Mouse (Mus musculus) kidney, embryonic 15.5 days (tissue): Measurements from ENCODE around the gene Ifnlr1. TPM values are rescaled to one million over a fixed set of nuclear protein-coding genes. Genes with fewer than 3 reads are reported as not detected.
"Not testable (repeated sequence)": the region's sequence is repeated elsewhere in the genome, so short reads cannot be mapped to it uniquely, and the experiment has no call there.

Experiments used
- ATAC-seq: fragments of 200-750 bp; cut with Nextera tagmentation; replicated peaks from 2 replicates; pipeline ENCODE4 v1.8.0; 2017; ENCODE audit warnings: moderate TSS enrichment; ENCODE audit not compliant: low FRiP score
- H3K27ac ChIP-seq: fragments of 300-500 bp; sonication (generic); 2 replicates; pipeline ENCODE4 v1.5.1; 2015; ENCODE audit warnings: mild to moderate bottlenecking, inconsistent platforms
- H3K27me3 ChIP-seq: fragments of 300-500 bp; sonication (generic); 2 replicates; pipeline ENCODE4 v1.6.1; 2015; ENCODE audit warnings: inconsistent platforms
- H3K36me3 ChIP-seq: fragments of 300-500 bp; sonication (generic); 2 replicates; pipeline ENCODE4 v1.6.1; 2015; ENCODE audit warnings: inconsistent platforms
- H3K4me1 ChIP-seq: fragments of 300-500 bp; sonication (generic); 2 replicates; pipeline ENCODE4 v1.6.1; 2015; ENCODE audit warnings: inconsistent platforms
- H3K4me2 ChIP-seq: fragments of 300-500 bp; sonication (generic); 2 replicates; pipeline ENCODE4 v1.6.1; 2015; ENCODE audit warnings: moderate library complexity, mild to moderate bottlenecking, inconsistent platforms
- H3K4me3 ChIP-seq: fragments of 300-500 bp; sonication (generic); replicated peaks from 2 replicates; pipeline ENCODE4 v1.5.1; 2015; ENCODE audit warnings: mild to moderate bottlenecking, inconsistent platforms
- H3K9ac ChIP-seq: fragments of 300-500 bp; sonication (generic); 2 replicates; pipeline ENCODE4 v1.6.1; 2015; ENCODE audit warnings: mild to moderate bottlenecking, inconsistent platforms
- H3K9me3 ChIP-seq: fragments of 300-500 bp; sonication (generic); replicated peaks from 2 replicates; pipeline ENCODE4 v1.6.1; 2016; ENCODE audit warnings: inconsistent platforms
- WGBS: fragments of 180-500 bp; shearing (Covaris S2); methylation state at CpG from one replicate; pipeline ENCODE4 v1.1.7; 2015; ENCODE audit warnings: mixed read lengths; 5-methylcytosine and 5-hydroxymethylcytosine counted together
- polyA plus RNA-seq: library from polyadenylated mRNA; unstranded; fragments of >200 nt; fragmentation: Nextera tagmentation; extraction: Ambion mirVana; gene quantifications from 2 replicates; pipeline ENCODE4 v1.2.1, GENCODE M21; 2015

The Ifnlr1 gene
- polyA plus RNA-seq, 1 experiment from 2014 or later, result 1.1 TPM

- Histone ChIP-seq H3K27me3 (peaks cover 26% of the 10 kb centered on the region), H3K4me1 (peaks cover 5% of the 10 kb centered on the region; the same call in 1 of the 2 replicates), H3K4me3 (no peak overlapping the region), H3K27ac (no peak overlapping the region), H3K36me3 (no peaks in the 10 kb centered on the region), H3K4me2 (no peak overlapping the region), H3K9ac (no peak overlapping the region), H3K9me3 (no peaks in the 10 kb centered on the region)
- WGBS, result 78% methylated on average over 11 of the region's 11 CpGs
- no peak for ATAC-seq
These were observed 4.2 kb downstream of the Ifnlr1 start for GRCm38 (mm10) chr4:135690241-135690640.

DNA sequence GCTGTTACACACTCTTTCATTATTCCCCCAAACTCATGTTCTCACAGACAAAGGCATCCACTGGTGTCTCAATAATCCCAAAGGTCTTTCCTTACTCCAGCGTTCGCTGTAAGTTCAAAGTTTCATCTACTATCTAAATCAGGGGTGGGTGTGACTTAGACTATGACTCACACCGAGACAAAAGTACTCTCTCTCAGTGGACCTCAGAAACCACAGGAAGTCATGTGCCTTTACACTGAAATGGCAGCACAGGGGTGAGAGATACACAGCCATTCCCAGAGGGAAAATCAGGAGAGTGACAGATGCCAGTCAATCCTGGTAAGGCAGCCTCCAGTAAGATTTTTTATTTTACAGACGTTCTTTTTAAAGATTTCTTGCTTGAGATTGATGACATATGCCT lies 6.8 kb downstream of the Ifnlr1 start:
- no peak overlapping the region for H3K4me3 ChIP-seq
- H3K4me1 ChIP-seq, result no peaks in the 10 kb centered on the region
- H3K36me3 ChIP-seq, result no peaks in the 10 kb centered on the region
- ATAC-seq, result no peak
- no peaks in the 10 kb centered on the region for H3K9me3 ChIP-seq
- peaks cover 9% of the 10 kb centered on the region; the same call in 1 of the 2 replicates for H3K27me3 ChIP-seq
- H3K4me2 ChIP-seq, result no peak overlapping the region
- WGBS, result 88% methylated on average over 4 of the region's 4 CpGs
- H3K27ac ChIP-seq, result no peak overlapping the region
- no peak overlapping the region for H3K9ac ChIP-seq

DNA sequence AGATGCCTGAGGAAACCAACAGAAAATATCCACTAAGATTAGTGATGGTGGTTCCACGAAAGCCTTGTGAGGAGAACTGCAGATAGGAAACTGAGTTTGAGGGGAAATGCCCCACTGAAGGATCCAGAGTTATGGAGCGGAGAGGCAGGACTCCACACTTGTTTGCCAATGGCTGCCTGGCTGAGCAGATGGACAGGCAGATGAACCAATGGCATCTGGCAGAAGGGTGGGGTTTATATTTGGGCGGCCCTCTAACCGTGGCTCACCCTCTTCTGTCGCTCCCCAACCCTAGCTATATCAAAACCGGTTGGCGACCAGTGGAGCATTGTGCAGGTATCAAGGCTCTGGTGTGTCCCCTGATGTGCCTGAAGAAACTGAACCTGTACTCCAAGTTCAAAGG lies 12.4 kb downstream of the Ifnlr1 start:
- Histone ChIP-seq H3K27me3 (no peaks in the 10 kb centered on the region), H3K27ac (no peak overlapping the region), H3K4me1 (peaks cover 4% of the 10 kb centered on the region), H3K4me3 (no peak overlapping the region), H3K9me3 (no peaks in the 10 kb centered on the region), H3K4me2 (no peak overlapping the region), H3K36me3 (0 out of 2 replicates have a peak, but pooled peaks cover 2% of the 10 kb centered on the region), H3K9ac (no peak overlapping the region)
- no peak for ATAC-seq
- WGBS, result 88% methylated on average over 7 of the region's 7 CpGs

GRCm38 (mm10) chr4:135703497-135703896 lies 17.4 kb downstream of the Ifnlr1 start:
- peaks cover 21% of the 10 kb centered on the region for H3K4me1 ChIP-seq
- no peak overlapping the region for H3K4me2 ChIP-seq
- no peak overlapping the region for H3K4me3 ChIP-seq
- no peak overlapping the region for H3K27ac ChIP-seq
- WGBS, result 68% methylated on average over 13 of the region's 13 CpGs
- 0 out of 2 replicates have a peak, but pooled peaks cover 2% of the 10 kb centered on the region for H3K36me3 ChIP-seq
- no peaks in the 10 kb centered on the region for H3K9me3 ChIP-seq
- H3K27me3 ChIP-seq, result no peaks in the 10 kb centered on the region
- ATAC-seq, result no peak
- H3K9ac ChIP-seq, result no peak overlapping the region

- 0 out of 2 replicates have a peak, but pooled peaks cover 2% of the 10 kb centered on the region for H3K36me3 ChIP-seq
- ATAC-seq, result no peak
These were observed 17.9 kb downstream of the Ifnlr1 start for GRCm38 (mm10) chr4:135704016-135704415.

DNA sequence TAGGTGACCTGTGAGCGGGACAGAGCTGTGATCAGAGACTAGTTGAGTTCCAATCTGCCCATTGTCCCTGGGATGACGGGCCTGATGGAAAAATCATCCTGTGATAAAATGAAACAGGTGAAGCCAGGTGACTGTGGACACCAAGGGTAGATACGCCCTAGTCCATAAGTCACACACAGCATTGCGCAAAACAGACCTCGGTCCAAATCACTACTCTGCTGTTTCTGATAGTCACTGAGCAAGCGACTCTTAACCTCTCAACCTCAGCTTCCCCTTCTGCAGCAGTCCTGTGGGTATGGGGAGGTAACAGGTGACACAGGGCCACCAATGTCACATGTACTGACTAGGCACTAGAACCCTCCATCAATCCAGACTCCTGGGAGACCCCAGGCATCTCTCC lies 20.0 kb downstream of the Ifnlr1 start:
- Histone ChIP-seq H3K4me2 (no peak overlapping the region), H3K4me3 (no peak overlapping the region), H3K36me3 (no peaks in the 10 kb centered on the region), H3K27ac (no peak overlapping the region), H3K27me3 (no peaks in the 10 kb centered on the region), H3K4me1 (peaks cover 20% of the 10 kb centered on the region; the same call in 1 of the 2 replicates), H3K9ac (no peak overlapping the region), H3K9me3 (no peaks in the 10 kb centered on the region)
- WGBS, result 84% methylated on average over 6 of the region's 6 CpGs
- ATAC-seq, result no peak

More at GRCm38 (mm10) chr4:135704016-135704415, 17.9 kb downstream of the Ifnlr1 start:
- no peak overlapping the region for H3K27ac ChIP-seq
- H3K4me2 ChIP-seq, result no peak overlapping the region
- H3K27me3 ChIP-seq, result no peaks in the 10 kb centered on the region
- H3K9ac ChIP-seq, result no peak overlapping the region
- H3K9me3 ChIP-seq, result no peaks in the 10 kb centered on the region
- no peak overlapping the region for H3K4me3 ChIP-seq
- WGBS, result 63% methylated on average over 6 of the region's 6 CpGs
- peaks cover 21% of the 10 kb centered on the region for H3K4me1 ChIP-seq

DNA sequence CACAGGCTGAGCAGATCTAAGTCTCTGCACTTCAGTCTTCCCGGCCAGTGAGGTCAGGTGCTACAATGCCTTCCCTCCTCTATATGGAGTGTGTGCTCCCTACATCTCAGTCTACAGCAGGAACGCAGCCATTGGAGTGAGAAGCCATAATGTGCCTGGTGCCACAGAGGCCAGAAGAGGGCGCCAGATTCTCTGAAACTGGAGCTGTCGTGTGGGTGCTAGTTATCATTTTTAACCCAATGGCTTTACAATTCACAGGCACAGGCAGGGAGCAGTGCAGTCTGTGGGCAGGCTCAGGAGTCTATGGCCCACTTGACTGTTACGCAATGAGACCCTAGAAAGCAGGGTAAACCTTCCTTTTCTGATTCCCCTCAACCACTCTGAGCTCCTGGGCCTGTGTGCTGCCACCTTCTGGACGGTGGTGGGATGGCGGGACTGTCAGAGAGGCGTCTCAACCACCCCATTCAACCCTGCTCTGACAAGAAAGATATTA lies 23.0 kb downstream of the Ifnlr1 start:
- Histone ChIP-seq H3K4me1 (peaks cover 19% of the 10 kb centered on the region; the same call in 1 of the 2 replicates), H3K9me3 (no peaks in the 10 kb centered on the region), H3K27me3 (no peaks in the 10 kb centered on the region), H3K36me3 (no peaks in the 10 kb centered on the region), H3K9ac (no peak overlapping the region), H3K27ac (no peak overlapping the region), H3K4me2 (peak overlapping the region; percentile 56), H3K4me3 (peak overlapping the region; percentile 31)
- WGBS, result 11% methylated on average over 8 of the region's 8 CpGs
- peak; percentile 52; the same call in 1 of the 2 replicates for ATAC-seq

DNA sequence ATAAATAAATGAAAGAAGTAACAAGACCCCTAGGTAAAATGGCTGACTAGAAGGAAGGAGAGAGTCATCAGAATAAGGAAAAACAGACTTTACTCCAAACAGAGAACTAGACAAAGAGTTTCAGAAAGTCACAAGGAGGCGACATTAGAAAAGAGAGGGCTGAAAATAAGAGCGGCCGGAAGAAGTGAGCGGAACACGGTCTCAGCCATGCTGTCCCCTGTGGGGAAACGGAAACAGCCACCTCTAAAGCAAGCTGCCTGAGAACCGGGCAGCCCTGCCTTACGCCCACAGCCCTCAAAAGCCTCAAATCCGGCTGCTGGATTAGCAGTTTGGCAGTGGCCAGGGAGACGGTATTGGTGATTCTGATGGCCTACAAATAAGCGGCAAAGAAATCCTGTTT lies 23.5 kb downstream of the Ifnlr1 start:
- Histone ChIP-seq H3K4me1 (peaks cover 14% of the 10 kb centered on the region; the same call in 1 of the 2 replicates), H3K36me3 (no peaks in the 10 kb centered on the region), H3K27ac (no peak overlapping the region), H3K4me2 (no peak overlapping the region; the same call in 1 of the 2 replicates), H3K4me3 (no peak overlapping the region), H3K9me3 (no peaks in the 10 kb centered on the region), H3K9ac (no peak overlapping the region), H3K27me3 (no peaks in the 10 kb centered on the region)
- ATAC-seq, result no peak
- 83% methylated on average over 11 of the region's 11 CpGs for WGBS

DNA sequence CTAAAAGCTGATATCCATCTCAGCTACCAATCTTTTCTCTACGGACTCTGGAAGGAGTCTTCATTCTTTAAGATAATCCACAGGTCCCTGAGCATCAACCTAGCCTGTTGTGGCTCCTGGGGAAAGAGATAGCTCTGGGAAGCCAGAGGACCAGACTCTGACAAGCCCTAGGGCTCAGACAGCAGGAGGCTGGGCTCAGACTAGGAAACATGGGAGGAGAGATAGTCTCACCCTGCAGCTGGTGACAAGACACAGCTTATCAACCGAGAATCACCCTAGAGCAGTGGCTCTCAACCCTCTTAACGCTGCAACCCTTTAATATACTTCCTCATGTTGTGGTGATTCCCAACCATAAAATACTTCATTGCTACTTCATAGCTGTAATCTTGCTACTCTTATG lies 24.3 kb downstream of the Ifnlr1 start:
- Histone ChIP-seq H3K4me2 (no peak overlapping the region), H3K4me3 (no peak overlapping the region), H3K4me1 (peaks cover 9% of the 10 kb centered on the region; the same call in 1 of the 2 replicates), H3K27ac (no peak overlapping the region), H3K27me3 (no peaks in the 10 kb centered on the region), H3K9ac (no peak overlapping the region), H3K36me3 (no peaks in the 10 kb centered on the region), H3K9me3 (no peaks in the 10 kb centered on the region)
- no peak for ATAC-seq
- WGBS, result 73% methylated on average over 3 of the region's 3 CpGs

- no peaks in the 10 kb centered on the region for H3K27me3 ChIP-seq
- ATAC-seq, result no peak
- no peak overlapping the region for H3K4me2 ChIP-seq
- H3K9ac ChIP-seq, result no peak overlapping the region
- no peak overlapping the region for H3K27ac ChIP-seq
- 78% methylated on average over 8 of the region's 8 CpGs for WGBS
- no peaks in the 10 kb centered on the region for H3K36me3 ChIP-seq
- peaks cover 5% of the 10 kb centered on the region; the same call in 1 of the 2 replicates for H3K4me1 ChIP-seq
- no peak overlapping the region for H3K4me3 ChIP-seq
- H3K9me3 ChIP-seq, result no peaks in the 10 kb centered on the region
These were observed 28.7 kb downstream of the Ifnlr1 start for GRCm38 (mm10) chr4:135714776-135715175.

DNA sequence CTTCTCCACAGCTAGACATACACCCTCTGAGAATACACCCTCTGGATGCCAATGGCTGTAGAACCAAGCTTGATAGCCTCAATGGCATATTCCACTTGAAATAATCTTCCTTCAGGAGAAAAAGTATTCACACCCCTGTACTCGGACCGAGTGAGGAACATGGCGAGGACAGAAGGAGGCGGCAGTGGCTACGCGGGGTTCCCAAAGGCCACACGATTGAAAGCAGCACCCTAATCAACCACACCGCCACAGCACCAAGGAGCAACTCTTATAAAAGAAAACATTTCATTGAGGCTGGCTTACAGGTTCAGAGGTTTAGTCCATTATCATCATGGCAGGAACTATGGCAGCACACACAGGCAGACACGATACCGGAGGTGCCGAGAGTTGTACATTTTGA lies 30.4 kb downstream of the Ifnlr1 start:
- not testable (repeated sequence) for ATAC-seq, H3K9ac ChIP-seq, H3K9me3 ChIP-seq, H3K4me2 ChIP-seq, H3K27me3 ChIP-seq, H3K36me3 ChIP-seq, H3K27ac ChIP-seq, H3K4me1 ChIP-seq, H3K4me3 ChIP-seq
- 95% methylated on average over 11 of the region's 11 CpGs for WGBS

DNA sequence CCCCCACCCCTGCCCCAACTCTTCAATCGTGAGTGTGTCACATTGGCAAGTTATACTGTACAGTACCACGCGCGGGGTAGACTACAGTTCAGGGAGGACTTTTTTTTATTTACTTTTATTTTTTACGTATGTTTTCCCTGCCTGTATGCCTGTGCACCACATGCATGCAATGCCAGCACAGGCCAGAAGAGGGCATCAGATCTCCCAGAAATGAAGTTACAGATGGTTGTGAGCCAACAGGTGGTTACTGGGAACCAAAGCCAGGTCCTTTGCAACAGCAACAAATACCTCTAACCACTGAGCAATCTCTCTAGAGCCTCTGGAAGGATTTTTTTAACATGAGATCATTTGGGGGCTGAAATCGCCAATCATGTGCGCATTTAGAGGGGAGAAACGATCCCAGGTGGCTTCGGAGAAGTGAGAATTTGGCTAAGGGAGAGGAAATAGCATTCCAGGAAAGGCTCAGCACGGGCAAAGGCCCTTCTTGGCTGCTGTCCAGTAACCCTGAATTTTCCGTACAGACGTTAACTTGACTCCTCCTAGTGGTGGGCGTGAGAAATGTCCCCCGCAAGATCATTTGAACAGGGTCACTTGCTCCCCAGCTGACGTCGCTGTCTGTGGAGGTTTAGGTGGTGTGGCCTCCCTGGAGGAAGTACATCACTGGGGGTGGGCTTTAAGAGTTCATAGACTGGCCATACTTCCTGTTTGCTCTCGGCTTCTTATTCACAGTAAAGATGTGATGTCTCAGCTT lies 36.6 kb downstream of the Ifnlr1 start:
- no peaks in the 10 kb centered on the region for H3K27me3 ChIP-seq
- H3K4me2 ChIP-seq, result no peak overlapping the region
- H3K4me3 ChIP-seq, result no peak overlapping the region
- peak overlapping the region; percentile 46; the same call in 1 of the 2 replicates for H3K27ac ChIP-seq
- no peak overlapping the region for H3K9ac ChIP-seq
- WGBS, result 75% methylated on average over 17 of the region's 17 CpGs
- H3K9me3 ChIP-seq, result no peaks in the 10 kb centered on the region; the same call in 1 of the 2 replicates
- H3K36me3 ChIP-seq, result no peaks in the 10 kb centered on the region
- no peak for ATAC-seq
- peaks cover 11% of the 10 kb centered on the region; the same call in 1 of the 2 replicates for H3K4me1 ChIP-seq
